Mouse (Mus musculus): ENCODE data around the gene Thada.
A peak's percentile ranks its signal among the peaks of the same experiment; 100 is the strongest.

Thada gene

DNA sequence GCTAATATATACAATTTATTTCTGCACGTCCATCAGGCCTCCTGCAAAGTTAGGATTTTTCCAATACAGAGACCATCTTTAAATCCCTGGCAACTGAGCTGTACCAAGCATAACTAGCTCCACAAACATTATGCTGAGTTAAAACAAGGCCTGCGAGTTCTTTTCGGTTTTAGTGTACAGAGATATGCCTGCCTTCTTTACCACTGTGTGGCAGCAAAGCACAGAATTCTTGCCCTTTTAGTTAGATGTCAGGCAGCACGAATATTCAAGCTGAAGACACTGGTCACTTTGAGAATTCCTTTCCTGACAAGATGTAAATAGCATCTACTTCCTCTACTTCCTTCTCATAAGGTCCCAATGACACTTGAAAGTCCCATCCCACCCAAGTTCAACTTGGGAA is 8.3 kb upstream of the Thada start:
- DNase-seq: peak; percentile 53

DNA sequence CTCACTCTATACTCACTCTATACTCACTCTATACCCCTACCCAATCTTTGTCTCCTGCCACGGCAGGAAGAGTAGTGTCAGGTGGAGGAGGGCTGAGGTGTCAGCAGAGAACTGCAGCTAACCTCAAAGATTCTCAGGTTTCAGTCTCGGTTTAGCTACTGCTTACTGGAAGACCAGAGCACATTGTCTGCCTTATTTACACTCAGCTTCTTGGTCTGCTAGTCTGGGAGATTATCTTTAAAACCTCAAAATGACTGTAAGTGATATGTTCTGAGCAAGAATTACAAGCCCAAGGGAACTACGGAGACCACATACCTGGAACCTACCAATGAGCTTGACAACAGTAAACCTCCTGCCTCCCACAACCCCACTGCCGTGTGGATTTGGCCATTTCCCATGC is 31.0 kb downstream of the Thada start:
- no peak for DNase-seq

DNA sequence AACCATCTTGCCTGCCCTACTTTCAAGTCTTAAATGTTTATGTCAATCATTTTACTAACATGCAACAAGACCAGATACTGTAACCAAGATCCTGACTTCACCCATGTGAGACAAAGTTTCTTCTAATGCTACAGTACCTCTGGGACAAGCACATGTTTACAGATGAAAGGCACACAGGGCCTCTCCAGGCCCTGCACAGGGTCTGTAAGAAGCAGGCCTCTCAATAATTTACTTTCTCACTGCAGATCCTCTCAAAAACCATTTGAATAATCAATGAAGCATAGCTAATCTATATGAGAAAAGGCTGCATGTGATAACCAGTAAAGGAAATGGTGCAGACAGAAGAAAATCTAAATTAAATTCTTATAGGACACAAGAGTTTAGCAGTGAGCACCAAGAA is 31.8 kb downstream of the Thada start:
- DNase-seq: no peak

DNA sequence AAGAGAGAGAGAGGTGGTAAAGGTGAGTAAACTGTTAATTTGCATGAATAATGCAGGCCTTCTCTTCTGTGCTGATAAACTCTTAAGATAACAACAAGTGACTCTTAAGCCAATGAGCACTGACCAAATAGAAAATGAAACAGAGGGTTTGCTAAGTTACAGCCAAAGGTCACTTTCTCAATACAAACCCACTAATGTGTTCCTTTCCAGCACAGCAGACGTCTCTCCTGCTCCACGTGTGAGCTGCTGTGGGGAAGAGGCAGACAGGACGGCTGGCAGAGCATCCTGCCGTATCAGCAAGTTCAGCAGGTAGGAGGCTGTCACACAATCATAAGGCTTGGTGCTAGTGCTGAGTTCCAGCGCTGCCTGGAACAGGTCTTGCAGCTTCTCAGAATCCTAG is 34.0 kb downstream of the Thada start:
- no peak for DNase-seq

GRCm38 (mm10) chr17:84424258-84424657 is 41.7 kb downstream of the Thada start:
- DNase-seq: no peak

DNA sequence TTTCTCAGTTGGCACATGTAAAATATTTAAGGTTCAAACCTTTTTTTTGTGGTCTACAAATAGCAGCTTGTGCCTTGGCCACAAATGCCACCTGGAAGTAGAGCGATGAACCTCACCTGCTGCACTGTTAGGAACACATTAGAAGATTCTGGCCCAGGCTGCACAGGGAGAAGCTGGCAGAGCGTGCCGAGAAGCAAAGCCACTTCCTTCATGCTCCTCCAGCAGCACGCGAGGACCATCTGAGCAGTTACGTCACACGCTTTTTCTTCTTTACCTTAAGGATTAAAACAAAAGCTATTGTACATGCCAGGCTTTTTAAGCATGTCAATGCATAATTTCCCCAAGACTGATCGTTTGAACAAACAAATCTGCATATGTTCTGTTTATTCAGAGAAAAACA is 43.1 kb downstream of the Thada start:
- DNase-seq: no peak

DNA sequence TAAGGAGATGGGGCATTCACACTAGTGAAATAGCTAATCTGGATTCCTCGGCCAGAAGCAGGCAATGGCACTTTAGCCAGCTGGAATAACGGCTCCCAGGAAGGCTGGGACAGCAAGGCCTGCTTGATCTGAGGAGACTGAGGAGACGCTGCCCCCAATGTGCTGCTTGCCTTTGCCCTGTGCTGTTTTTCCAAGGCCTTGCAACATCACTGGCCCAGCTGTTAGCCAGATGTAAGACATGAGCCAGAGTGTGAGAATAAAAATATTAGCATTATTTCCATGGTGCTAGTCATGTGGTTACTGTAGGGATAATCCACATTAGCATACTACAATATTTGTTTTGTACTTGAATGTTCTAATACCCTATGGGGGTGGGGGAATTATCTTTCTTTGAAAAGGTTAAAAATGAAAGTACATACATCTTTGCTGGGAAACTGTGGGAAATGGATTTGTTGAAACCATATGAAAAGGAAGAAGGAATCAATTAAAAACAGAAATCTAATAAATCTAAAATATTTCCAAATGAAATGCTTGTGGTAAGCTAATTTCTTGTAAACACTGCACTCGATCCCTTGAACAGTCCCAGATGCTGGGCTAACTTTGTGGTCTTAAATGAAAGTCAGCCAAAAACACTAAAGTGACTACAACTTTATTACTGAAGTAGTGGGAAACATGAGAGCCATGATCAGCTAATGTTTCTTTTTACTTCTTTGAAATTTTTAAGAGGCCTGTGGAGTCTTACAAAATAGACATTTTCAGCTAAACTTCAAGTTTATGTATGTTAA is 43.8 kb downstream of the Thada start:
- peak; percentile 67 for DNase-seq

GRCm38 (mm10) chr17:84421042-84421441 is 45.0 kb downstream of the Thada start:
- peak; percentile 32 for DNase-seq

GRCm38 (mm10) chr17:84420276-84420639 is 45.7 kb downstream of the Thada start:
- no peak for DNase-seq

DNA sequence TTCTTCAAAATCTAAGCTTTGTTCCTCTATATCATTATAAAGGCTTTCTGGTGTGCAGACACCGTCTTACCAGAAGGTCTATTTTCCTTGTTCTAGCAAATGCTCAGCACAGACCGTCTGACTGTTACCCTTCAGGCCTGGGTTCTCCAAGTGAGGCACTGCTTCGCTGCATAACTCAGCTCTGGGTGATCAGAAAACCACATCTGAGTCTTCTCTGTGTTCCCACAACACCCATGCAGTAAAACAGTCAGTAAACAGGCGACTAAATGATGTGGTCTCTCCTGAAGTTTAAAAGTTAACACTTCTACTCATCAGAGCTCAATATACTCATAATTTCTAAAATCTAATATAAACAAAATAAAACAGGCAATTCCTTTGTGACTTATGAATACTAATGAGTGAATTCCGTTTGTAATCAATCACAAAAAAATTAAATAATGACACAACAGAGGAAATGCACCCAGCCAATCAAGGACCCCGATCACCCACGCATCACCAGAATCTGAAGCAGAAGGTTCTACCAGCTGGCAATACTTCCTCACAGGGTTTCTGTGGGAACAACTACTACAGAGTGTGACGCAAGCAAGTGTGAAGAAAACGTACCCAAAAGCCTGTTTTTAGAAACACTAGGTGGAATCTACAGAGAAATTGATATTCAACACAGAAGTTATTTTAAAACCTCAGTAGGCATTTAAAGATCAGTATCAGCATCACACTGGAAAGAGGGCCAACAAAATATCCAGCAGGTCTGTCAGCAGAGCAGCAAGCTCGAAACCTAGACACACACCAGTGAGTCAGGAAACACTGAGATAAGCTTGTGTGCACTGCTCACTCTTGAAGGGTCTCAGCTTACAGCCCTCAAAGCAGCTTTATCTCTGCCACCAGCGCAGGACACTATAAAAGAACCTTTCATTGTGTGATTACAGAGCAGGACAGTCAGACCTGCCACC is 46.4 kb downstream of the Thada start:
- DNase-seq: peak; percentile 10

DNA sequence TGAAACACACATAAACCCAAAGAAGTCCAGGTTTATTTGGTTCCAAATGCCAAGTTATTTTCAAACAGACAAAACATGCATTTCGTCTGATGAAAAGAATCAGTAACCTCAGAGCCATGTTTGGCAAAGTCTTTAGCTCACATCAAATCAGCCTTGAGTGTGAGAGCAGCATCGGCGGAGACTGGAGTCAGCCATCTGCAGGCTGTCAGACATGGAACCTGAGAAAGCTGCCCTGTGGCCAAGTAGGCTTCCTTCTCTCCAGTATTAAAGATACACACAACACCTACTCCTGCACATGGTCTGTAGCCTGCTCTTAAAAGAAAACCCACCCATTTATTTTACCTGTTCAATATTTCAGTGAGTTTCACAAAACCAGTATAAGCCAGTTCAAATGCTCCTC is 50.1 kb downstream of the Thada start:
- no peak for DNase-seq

GRCm38 (mm10) chr17:84408731-84409130 is 57.3 kb downstream of the Thada start:
- no peak for DNase-seq

DNA sequence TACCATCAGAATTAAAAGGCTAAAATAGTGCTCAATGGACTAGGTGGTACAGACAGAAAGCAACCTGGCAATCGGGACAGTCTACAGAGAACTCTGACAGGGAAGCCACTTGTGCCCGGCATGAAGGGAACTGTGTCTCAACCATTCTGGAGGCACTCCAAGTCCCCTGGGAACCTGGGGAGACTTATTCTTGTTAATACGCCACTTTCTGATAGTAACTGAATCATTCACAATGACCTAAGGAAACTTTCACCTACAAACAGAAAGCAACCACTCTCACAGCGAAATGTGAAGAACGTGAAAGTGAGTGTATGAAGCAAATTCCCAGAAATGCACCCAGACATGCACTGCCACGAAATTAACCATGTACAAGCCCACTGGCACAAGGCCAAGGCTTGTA is 60.4 kb downstream of the Thada start:
- peak; percentile 24 for DNase-seq

GRCm38 (mm10) chr17:84401796-84402195 is 64.2 kb downstream of the Thada start:
- no peak for DNase-seq

GRCm38 (mm10) chr17:84399431-84399830 is 66.6 kb downstream of the Thada start:
- no peak for DNase-seq

DNA sequence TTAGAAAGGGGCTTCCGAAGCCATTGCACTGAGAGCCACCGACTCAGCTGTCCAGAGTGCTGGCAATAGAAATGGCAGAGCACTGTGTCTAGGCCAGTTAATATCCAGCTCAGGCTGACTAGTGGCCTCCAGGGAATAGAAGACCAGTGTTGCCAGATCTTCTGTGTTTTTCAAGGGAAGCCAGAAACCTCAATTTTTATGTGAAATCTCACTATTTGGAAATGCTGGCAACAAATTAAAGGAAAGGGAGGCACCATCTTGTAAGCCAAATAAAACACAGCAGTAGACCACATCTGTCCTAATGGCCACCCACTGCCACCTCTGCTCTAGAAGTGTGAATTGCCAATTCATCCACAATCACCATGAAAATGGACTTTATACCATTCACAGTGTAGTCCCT is 76.0 kb downstream of the Thada start:
- DNase-seq: no peak

GRCm38 (mm10) chr17:84386176-84386575 is 79.8 kb downstream of the Thada start:
- no peak for DNase-seq

GRCm38 (mm10) chr17:84385696-84386095 is 80.3 kb downstream of the Thada start:
- peak; percentile 36 for DNase-seq

GRCm38 (mm10) chr17:84384661-84385060 is 81.3 kb downstream of the Thada start:
- DNase-seq: no peak

GRCm38 (mm10) chr17:84380340-84380739 is 85.7 kb downstream of the Thada start:
- DNase-seq: no peak

GRCm38 (mm10) chr17:84376882-84377281 is 89.1 kb downstream of the Thada start:
- no peak for DNase-seq

GRCm38 (mm10) chr17:84372411-84373045 is 93.5 kb downstream of the Thada start:
- DNase-seq: no peak

DNA sequence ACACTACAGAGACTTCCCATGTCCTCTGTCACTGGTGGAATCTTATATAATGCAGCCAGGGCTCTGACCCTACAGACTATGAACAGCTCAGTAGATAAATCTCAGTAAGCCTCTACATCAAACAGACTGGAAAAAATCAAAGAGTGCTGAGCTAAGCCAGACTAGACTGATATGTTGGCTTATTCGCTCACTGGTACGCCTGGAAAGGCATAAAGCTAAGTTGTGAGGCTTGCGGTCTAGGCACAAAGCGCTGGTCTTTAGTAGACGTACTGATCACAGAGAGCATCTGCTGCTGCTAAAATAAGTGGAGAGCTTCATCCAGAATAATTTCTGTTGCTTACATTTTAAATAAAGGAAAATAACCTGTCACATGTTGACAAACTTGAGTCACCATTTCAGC is 95.6 kb downstream of the Thada start:
- DNase-seq: no peak

GRCm38 (mm10) chr17:84369769-84370168 is 96.2 kb downstream of the Thada start:
- no peak for DNase-seq

Measured in lung, postnatal 10 days (tissue).